Mouse (Mus musculus): ENCODE measurements around the gene Gm21820. TPM values are rescaled to one million over a fixed set of nuclear protein-coding genes. Genes with fewer than 3 reads are reported as not detected.
"Not testable (repeated sequence)": the region's sequence is repeated elsewhere in the genome, so short reads cannot be mapped to it uniquely, and the experiment has no call there.

Gene Gm21820
- not detected in 2 replicates for polyA plus RNA-seq (2016; fragmentation: Nextera tagmentation; extraction: Ambion mirVana)

DNA sequence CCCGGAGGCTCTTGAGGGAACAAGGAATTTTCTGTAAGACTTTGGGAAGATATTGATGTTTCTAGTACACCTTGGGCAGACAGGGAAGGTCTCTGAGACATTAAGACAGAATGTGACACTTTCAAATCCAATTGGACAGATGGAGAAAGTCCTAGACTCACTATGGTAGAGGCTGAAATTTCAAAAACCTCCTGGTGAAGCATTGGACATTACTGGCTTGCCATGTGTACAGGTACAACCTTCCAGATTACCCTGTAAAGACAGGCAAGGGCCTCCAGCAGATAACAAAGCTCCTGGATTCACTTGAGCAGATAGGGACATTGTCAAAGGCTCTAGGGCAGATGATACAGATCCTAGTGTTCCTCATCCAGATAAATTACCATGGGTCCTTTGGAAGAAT is at the start of gene Gm21820:
Gene Gm21820, minus strand, starts transcription at position 101 of the 400 bp plus-strand sequence.
- not testable (repeated sequence) for H3K4me1 ChIP-seq; H3K4me3 ChIP-seq; H3K36me3 ChIP-seq; H3K9me3 ChIP-seq (replicated peaks); H3K27ac ChIP-seq; DNase-seq (ENCODE audit: low spot score); H3K27me3 ChIP-seq (ENCODE audit: low read depth, poor library complexity, severe bottlenecking)
- 67% methylated on average over 1 of the region's 1 CpGs for WGBS

Other genes starting within 250 kb of the Gm21820 start
- gene Gm20918, start 205.5 kb downstream of the Gm21820 start, polyA plus RNA-seq (2016; fragmentation: Nextera tagmentation; extraction: Ambion mirVana), result not detected in 2 replicates

Data from limb, embryonic 10.5 days (tissue).